Mouse (Mus musculus): ENCODE data around the gene Acap2.

DNA sequence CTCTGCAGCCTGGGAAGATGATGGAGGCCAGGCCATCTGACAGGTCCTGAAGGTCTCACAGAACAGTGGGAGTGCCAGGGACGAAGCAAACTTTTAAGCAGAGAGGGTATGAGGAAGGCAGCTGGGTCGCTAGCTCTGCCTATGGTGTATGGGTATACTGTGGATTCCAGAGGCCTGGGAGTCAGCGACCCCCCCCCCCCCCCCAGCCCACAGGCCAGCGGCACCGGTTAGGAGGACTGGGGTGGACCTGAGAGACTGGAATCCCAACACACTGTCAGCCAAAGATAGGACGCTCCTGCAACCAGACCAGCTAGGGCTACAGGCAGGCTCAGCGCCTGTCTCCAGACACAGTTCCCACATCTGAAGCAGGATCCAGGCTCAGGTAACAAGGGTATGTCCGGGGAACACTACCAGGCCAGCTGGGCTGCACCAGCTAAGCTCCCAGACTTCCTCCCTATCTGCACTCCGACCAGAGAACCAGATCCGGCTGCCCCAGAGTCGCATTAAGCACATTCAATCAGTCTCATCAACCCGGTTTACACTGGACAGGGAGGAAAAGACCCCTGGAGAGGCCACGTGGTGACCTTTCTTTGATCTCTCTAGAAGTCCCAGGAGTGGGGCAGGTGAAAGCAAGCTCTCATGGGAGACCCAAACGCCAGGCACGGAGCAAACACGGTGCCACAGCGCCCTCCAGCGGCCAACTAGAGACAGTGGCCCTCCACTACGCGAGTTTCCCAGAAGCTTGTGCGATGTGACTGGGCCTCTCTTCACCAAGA lies 130.5 kb downstream of the Acap2 start:
- TF ChIP-seq EP300 (IDR thresholded peaks at IDR 0.05; ENCODE audit: insufficient read depth, low read depth, low read length) (0 out of 2 replicates have a peak, but pooled peaks have one; percentile 44), POLR2A (IDR thresholded peaks at IDR 0.05; ENCODE audit: insufficient read depth, low read length) (no peak), CTCF (IDR thresholded peaks at IDR 0.05; ENCODE audit: low read depth, low read length) (peak; percentile 94)
